Mouse (Mus musculus) G1E (cell line): ENCODE measurements around the gene Gm36210. TPM values are rescaled to one million over a fixed set of nuclear protein-coding genes. Genes with fewer than 3 reads are reported as not detected.

ENCODE experiments used
- ATAC-seq: 2 replicates; pipeline ENCODE4 v1.8.0; 2016; ENCODE audit warnings: mild to moderate bottlenecking; ENCODE audit not compliant: insufficient number of reproducible peaks, poor library complexity, low FRiP score, severe bottlenecking; ENCODE audit errors: extremely low read depth
- DNase-seq: peaks from one replicate; pipeline ENCODE4 v3.0.0; 2012; ENCODE audit warnings: low spot score
- H3K27me3 ChIP-seq: 2 replicates; pipeline ENCODE4 v1.6.1; 2012; ENCODE audit warnings: mild to moderate bottlenecking, low read length, inconsistent platforms; ENCODE audit not compliant: insufficient read depth
- H3K36me3 ChIP-seq: replicated peaks from 2 replicates; pipeline ENCODE3; 2012; ENCODE audit warnings: mild to moderate bottlenecking, inconsistent platforms
- H3K4me1 ChIP-seq: 2 replicates; pipeline ENCODE4 v1.6.1; 2012; ENCODE audit warnings: low read depth, low read length, inconsistent platforms, mixed read lengths; ENCODE audit not compliant: insufficient read depth
- H3K4me3 ChIP-seq: 2 replicates; pipeline ENCODE4 v1.5.1; 2012; ENCODE audit warnings: low read depth, mild to moderate bottlenecking, inconsistent platforms, low read length, moderate library complexity, mixed read lengths
- H3K9me3 ChIP-seq: replicated peaks from 2 replicates; pipeline ENCODE4 v1.6.1; 2012; ENCODE audit warnings: inconsistent platforms
- CTCF ChIP-seq: IDR thresholded peaks from 2 replicates; pipeline ENCODE4 v1.5.1; 2012; ENCODE audit warnings: low read depth, low read length, inconsistent platforms, mixed read lengths
- GATA1 ChIP-seq: IDR thresholded peaks from 2 replicates; pipeline ENCODE4 v1.6.1; 2012; ENCODE audit warnings: borderline replicate concordance, low read length, inconsistent platforms, mixed read lengths
- GATA2 ChIP-seq: IDR thresholded peaks from 2 replicates; pipeline ENCODE4 v1.6.1; 2012; ENCODE audit warnings: low read depth, low read length, inconsistent platforms, borderline replicate concordance
- POLR2AphosphoS5 ChIP-seq: IDR thresholded peaks from 2 replicates; pipeline ENCODE4 v1.6.1; 2012; ENCODE audit warnings: low read depth, low read length, inconsistent platforms; ENCODE audit not compliant: insufficient replicate concordance
- TAL1 ChIP-seq: conservative IDR thresholded peaks from 2 replicates; pipeline ENCODE4 v1.6.1; 2012; ENCODE audit warnings: low read depth, low read length, inconsistent platforms, mixed read lengths
- polyA plus RNA-seq: library from polyadenylated mRNA; stranded (reverse); fragments of >175 nt; gene quantifications from 2 replicates; pipeline ENCODE4 v1.2.3, GENCODE M21; 2012
- total RNA-seq, 2 experiments: library from RNA; stranded (forward) in 1 of 2; stranded (reverse) in 1 of 2; fragments of 200-1000 nt in 1 of 2; fragments of >200 nt in 1 of 2; fragmentation: Nextera tagmentation in 1 of 2; gene quantifications; 2 replicates each; pipeline ENCODE4 v1.2.3; 2014 to 2017

The Gm36210 gene
- total and polyA plus RNA-seq, 3 experiments: not detected

DNA sequence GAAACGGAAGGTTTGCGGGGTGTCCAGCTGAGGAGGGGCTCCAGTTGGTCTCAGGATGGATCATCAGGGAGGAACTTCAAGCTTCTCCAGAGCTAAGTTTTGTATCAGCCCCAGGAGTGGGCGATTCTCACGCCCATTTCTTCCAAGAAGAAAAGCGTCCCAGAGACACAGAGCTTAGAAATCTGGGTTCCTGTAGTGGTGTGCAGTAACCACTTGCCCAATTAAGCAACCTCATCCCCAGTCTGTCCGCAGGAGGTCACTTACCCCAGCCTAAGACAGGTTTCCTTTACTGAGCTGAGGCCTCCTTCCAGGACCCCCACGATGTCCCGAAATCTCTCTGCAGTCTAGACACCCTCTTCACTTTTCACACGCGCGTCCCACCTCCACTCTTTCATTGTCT is 29.1 kb downstream of the Gm36210 start:
- ATAC-seq (peak; percentile 9; the same call in 1 of the 2 replicates), DNase-seq (no peak)
- Histone ChIP-seq H3K9me3 (no peaks in the 10 kb centered on the region), H3K27me3 (no peaks in the 10 kb centered on the region), H3K4me1 (peaks cover 29% of the 10 kb centered on the region), H3K36me3 (peaks cover 4% of the 10 kb centered on the region), H3K4me3 (peak overlapping the region; percentile 74)
- TF ChIP-seq TAL1 (no peak), CTCF (no peak), GATA1 (no peak), POLR2AphosphoS5 (no peak), GATA2 (no peak)

GRCm38 (mm10) chr7:4876753-4877221 is 29.5 kb downstream of the Gm36210 start, which contains the start of gene Isoc2a:
Gene Isoc2a, plus strand, starts transcription at chr7:4877153.
- DNase-seq (peak; percentile 99), ATAC-seq (peak; percentile 100)
- no peak for TF ChIP-seq TAL1
- TF ChIP-seq GATA2: no peak
- no peak for TF ChIP-seq GATA1
- peak; percentile 60; the same call in 1 of the 2 replicates for TF ChIP-seq POLR2AphosphoS5
- no peaks in the 10 kb centered on the region for H3K27me3 ChIP-seq
- H3K4me1 ChIP-seq: peaks cover 29% of the 10 kb centered on the region
- H3K4me3 ChIP-seq: peak within 1 kb of the TSS; percentile 74
- peaks cover under 1% of the 10 kb centered on the region for H3K36me3 ChIP-seq
- no peaks in the 10 kb centered on the region for H3K9me3 ChIP-seq

- TF ChIP-seq GATA2 (no peak), POLR2AphosphoS5 (no peak), TAL1 (no peak), GATA1 (no peak), CTCF (no peak)
These were observed 36.2 kb downstream of the Gm36210 start, which contains the start of gene Isoc2b for GRCm38 (mm10) chr7:4870133-4870532. Gene Isoc2b, minus strand, starts transcription at chr7:4870258.

GRCm38 (mm10) chr7:4866631-4867180 is 39.6 kb downstream of the Gm36210 start:
- Histone ChIP-seq H3K27me3 (peaks cover 10% of the 10 kb centered on the region), H3K4me1 (peaks cover 29% of the 10 kb centered on the region), H3K9me3 (no peaks in the 10 kb centered on the region), H3K4me3 (peak overlapping the region; percentile 75), H3K36me3 (no peaks in the 10 kb centered on the region)
- no peak for DNase-seq
- no peak for ATAC-seq
- TF ChIP-seq GATA1: no peak
- TF ChIP-seq TAL1: no peak
- no peak for TF ChIP-seq POLR2AphosphoS5
- no peak for TF ChIP-seq GATA2
- TF ChIP-seq CTCF: no peak

More at GRCm38 (mm10) chr7:4870133-4870532, 36.2 kb downstream of the Gm36210 start, which contains the start of gene Isoc2b:
- H3K9me3 ChIP-seq: no peaks in the 10 kb centered on the region
- ATAC-seq (no peak), DNase-seq (no peak)
- H3K36me3 ChIP-seq: no peaks in the 10 kb centered on the region
- H3K4me3 ChIP-seq: no peak within 1 kb of the TSS
- H3K27me3 ChIP-seq: peaks cover 10% of the 10 kb centered on the region
- H3K4me1 ChIP-seq: peaks cover 26% of the 10 kb centered on the region

GRCm38 (mm10) chr7:4865579-4866493 is 40.5 kb downstream of the Gm36210 start:
- DNase-seq (peak; percentile 96), ATAC-seq (peak; percentile 99)
- Histone ChIP-seq H3K36me3 (no peaks in the 10 kb centered on the region), H3K4me3 (peak overlapping the region; percentile 75), H3K27me3 (peaks cover 6% of the 10 kb centered on the region; the same call in 1 of the 2 replicates), H3K9me3 (no peaks in the 10 kb centered on the region), H3K4me1 (peaks cover 29% of the 10 kb centered on the region)
- TF ChIP-seq TAL1 (no peak), GATA1 (no peak), GATA2 (no peak), POLR2AphosphoS5 (no peak), CTCF (no peak)

GRCm38 (mm10) chr7:4865090-4865489 is 41.2 kb downstream of the Gm36210 start:
- ATAC-seq: no peak
- peaks cover 4% of the 10 kb centered on the region; the same call in 1 of the 2 replicates for H3K27me3 ChIP-seq
- no peaks in the 10 kb centered on the region for H3K9me3 ChIP-seq
- H3K36me3 ChIP-seq: no peaks in the 10 kb centered on the region
- peak overlapping the region; percentile 75; the same call in 1 of the 2 replicates for H3K4me3 ChIP-seq
- TF ChIP-seq TAL1 (no peak), CTCF (no peak), GATA1 (no peak), POLR2AphosphoS5 (no peak), GATA2 (no peak)
- peaks cover 29% of the 10 kb centered on the region for H3K4me1 ChIP-seq
- no peak for DNase-seq
